Mouse (Mus musculus) cerebellum, adult 2 months (tissue): ENCODE results near the gene Mettl25. TPM values are rescaled to one million over a fixed set of nuclear protein-coding genes. Genes with fewer than 3 reads are reported as not detected.

ENCODE experiments used
- DNase-seq, 2 experiments: peaks; one replicate each; pipeline ENCODE4 v3.0.0; 2021
- H3K27ac ChIP-seq: fragments of 200-500 bp; 2 replicates; pipeline ENCODE4 v1.5.1; 2012; ENCODE audit warnings: low read length, control low read depth, inconsistent platforms; ENCODE audit not compliant: insufficient read depth
- H3K27me3 ChIP-seq: fragments of 200-500 bp; 2 replicates; pipeline ENCODE4 v1.6.1; 2012; ENCODE audit warnings: inconsistent platforms, mild to moderate bottlenecking, low read length, moderate library complexity; ENCODE audit not compliant: control insufficient read depth, insufficient read depth
- H3K4me1 ChIP-seq: fragments of 200-500 bp; 2 replicates; pipeline ENCODE4 v1.6.1; 2011; ENCODE audit warnings: low read length; ENCODE audit not compliant: control insufficient read depth, insufficient read depth
- H3K4me3 ChIP-seq: fragments of 200-500 bp; replicated peaks from 2 replicates; pipeline ENCODE3; 2011; ENCODE audit warnings: mild to moderate bottlenecking, low read depth, low read length, control low read depth; ENCODE audit not compliant: insufficient read depth
- CTCF ChIP-seq: fragments of 200-500 bp; IDR thresholded peaks from 2 replicates; pipeline ENCODE4 v1.5.1; 2011; ENCODE audit warnings: low read depth, mild to moderate bottlenecking, control low read depth, low read length, moderate library complexity, borderline replicate concordance; ENCODE audit not compliant: insufficient read depth
- POLR2A ChIP-seq: fragments of 200-500 bp; IDR thresholded peaks from 2 replicates; pipeline ENCODE4 v1.6.1; 2011; ENCODE audit warnings: low read length, control low read depth, borderline replicate concordance; ENCODE audit not compliant: insufficient read depth
- WGBS: fragments of 180-500 bp; shearing (Covaris S2); methylation state at CpG from one replicate; pipeline ENCODE4 v1.1.7; 2018; 5-methylcytosine and 5-hydroxymethylcytosine counted together
- polyA plus RNA-seq: library from polyadenylated mRNA; depleted of rRNA; stranded (reverse); fragments of >200 nt; gene quantifications from 2 replicates; pipeline ENCODE4 v1.2.3, GENCODE M21; 2012

Mettl25 gene
- polyA plus RNA-seq, 1 experiment, result 12.8 TPM

GRCm38 (mm10) chr10:105803461-105803860 lies 37.7 kb downstream of the Mettl25 start:
- 90% methylated on average over 2 of the region's 2 CpGs for WGBS
- no peak for DNase-seq
- no peak overlapping the region for H3K4me3 ChIP-seq
- TF ChIP-seq CTCF (no peak), POLR2A (no peak)
- H3K27ac ChIP-seq, result no peak overlapping the region
- H3K4me1 ChIP-seq, result no peaks in the 10 kb centered on the region
- no peaks in the 10 kb centered on the region for H3K27me3 ChIP-seq

DNA sequence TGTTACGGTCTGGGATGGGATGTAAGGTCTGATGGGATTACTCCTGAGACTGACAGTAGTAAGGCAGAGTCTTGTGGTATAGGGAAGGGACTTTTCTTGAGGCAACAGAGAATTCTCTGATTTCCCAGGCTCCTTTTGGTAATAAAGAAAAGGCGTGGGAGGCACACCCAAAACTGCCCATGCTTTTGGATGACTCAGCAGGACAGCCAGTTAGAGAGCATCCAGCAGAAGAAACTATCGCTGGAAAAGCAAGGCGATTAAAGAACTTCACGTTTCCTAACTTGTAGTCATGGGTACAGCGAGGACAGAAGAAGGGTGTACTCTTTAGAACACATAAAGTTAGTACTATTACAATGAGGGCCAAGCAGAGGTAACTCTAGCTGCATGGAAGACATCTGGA lies 39.0 kb downstream of the Mettl25 start:
- TF ChIP-seq POLR2A (no peak), CTCF (no peak)
- Histone ChIP-seq H3K4me1 (no peaks in the 10 kb centered on the region), H3K4me3 (no peak overlapping the region), H3K27ac (no peak overlapping the region), H3K27me3 (no peaks in the 10 kb centered on the region)
- DNase-seq, result no peak
- WGBS, result 94% methylated on average over 6 of the region's 6 CpGs

GRCm38 (mm10) chr10:105801147-105801546 lies 40.0 kb downstream of the Mettl25 start:
- TF ChIP-seq POLR2A (no peak), CTCF (no peak)
- 96% methylated on average over 6 of the region's 6 CpGs for WGBS
- DNase-seq, result no peak
- Histone ChIP-seq H3K27ac (no peak overlapping the region), H3K4me1 (no peaks in the 10 kb centered on the region), H3K27me3 (no peaks in the 10 kb centered on the region), H3K4me3 (no peak overlapping the region)

GRCm38 (mm10) chr10:105797250-105797924 lies 43.8 kb downstream of the Mettl25 start:
- H3K4me3 ChIP-seq, result no peak overlapping the region
- no peaks in the 10 kb centered on the region for H3K27me3 ChIP-seq
- DNase-seq, result no peak
- WGBS, result 81% methylated on average over 8 of the region's 8 CpGs
- no peaks in the 10 kb centered on the region for H3K4me1 ChIP-seq
- H3K27ac ChIP-seq, result no peak overlapping the region
- no peak for TF ChIP-seq POLR2A
- TF ChIP-seq CTCF, result no peak

GRCm38 (mm10) chr10:105793776-105794552 lies 47.2 kb downstream of the Mettl25 start:
- Histone ChIP-seq H3K4me3 (no peak overlapping the region), H3K4me1 (no peaks in the 10 kb centered on the region), H3K27me3 (no peaks in the 10 kb centered on the region), H3K27ac (no peak overlapping the region)
- DNase-seq, result no peak
- TF ChIP-seq CTCF, result no peak
- TF ChIP-seq POLR2A, result no peak
- 87% methylated on average over 15 of the region's 15 CpGs for WGBS

DNA sequence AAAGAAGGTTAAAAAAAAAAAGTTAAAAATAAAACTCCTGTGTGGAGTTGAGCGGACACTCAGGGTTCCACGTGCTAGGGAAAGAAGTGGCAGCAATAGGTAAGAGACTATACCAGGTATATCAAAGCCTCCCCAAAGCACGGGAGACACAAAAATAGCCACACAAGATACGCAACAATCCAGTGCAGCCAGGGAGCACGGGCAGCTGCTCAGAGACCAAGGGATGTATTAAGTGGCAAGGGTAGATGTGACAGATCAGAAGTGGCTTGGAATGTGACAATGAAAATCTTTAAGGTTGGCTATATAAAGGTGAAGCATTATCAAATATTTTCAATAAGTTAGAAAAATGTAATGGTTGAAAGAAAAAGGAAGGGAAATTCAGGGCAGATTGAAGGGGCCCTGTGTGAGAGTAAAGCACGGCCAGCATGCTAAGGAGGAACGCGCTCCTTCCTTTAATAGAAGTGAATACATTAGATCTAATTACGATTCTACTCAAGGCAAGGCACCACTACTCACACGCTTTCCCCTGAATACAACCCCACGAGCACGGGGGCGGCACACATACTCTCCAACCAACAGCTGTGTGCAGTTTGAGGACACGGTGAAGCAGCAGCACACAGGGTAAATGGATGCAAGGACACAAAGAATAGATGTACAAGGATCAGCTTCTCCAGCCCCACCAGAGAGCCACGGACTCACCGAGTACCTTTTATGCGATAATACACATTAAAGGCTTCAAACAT lies 52.3 kb downstream of the Mettl25 start:
- no peak overlapping the region for H3K4me3 ChIP-seq
- no peak overlapping the region for H3K27ac ChIP-seq
- no peaks in the 10 kb centered on the region for H3K27me3 ChIP-seq
- WGBS, result 82% methylated on average over 17 of the region's 17 CpGs
- TF ChIP-seq POLR2A (no peak), CTCF (no peak)
- no peaks in the 10 kb centered on the region for H3K4me1 ChIP-seq
- peak in 1 of 2 experiments; percentile 8 for DNase-seq

GRCm38 (mm10) chr10:105783766-105784165 lies 57.4 kb downstream of the Mettl25 start:
- Histone ChIP-seq H3K4me1 (no peaks in the 10 kb centered on the region), H3K27me3 (no peaks in the 10 kb centered on the region), H3K27ac (no peak overlapping the region), H3K4me3 (no peak overlapping the region)
- no peak for DNase-seq
- WGBS, result 74% methylated on average over 8 of the region's 8 CpGs
- TF ChIP-seq POLR2A (no peak), CTCF (no peak)

DNA sequence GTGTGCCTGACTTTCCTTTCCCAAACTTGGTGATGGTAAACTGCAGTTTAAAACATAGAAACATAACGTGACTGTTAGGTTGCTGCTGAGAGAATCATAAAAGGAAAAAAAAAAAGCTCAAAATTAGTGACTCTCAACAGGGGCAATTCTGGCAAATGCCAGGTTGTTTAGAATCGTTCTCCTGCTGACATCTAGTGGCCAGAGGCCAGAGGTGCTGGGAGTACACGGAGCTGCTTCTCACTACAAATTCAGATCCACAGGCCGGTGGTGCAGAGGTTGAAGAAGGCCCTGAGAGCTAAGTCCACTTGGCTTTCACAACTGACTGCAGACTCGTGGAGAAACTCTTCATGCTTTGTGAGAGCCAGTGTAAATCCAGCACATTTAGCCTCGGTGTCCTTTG lies 66.8 kb downstream of the Mettl25 start:
- Histone ChIP-seq H3K27me3 (no peaks in the 10 kb centered on the region), H3K4me3 (no peak overlapping the region), H3K27ac (no peak overlapping the region), H3K4me1 (no peaks in the 10 kb centered on the region)
- peak; percentile 77 to 80 for DNase-seq
- 10% methylated on average over 6 of the region's 6 CpGs for WGBS
- TF ChIP-seq CTCF (peak; percentile 87), POLR2A (no peak)
